Mouse (Mus musculus) C2C12 (cell line): Measurements from ENCODE around the gene Slc7a1. TPM values are rescaled to one million over a fixed set of nuclear protein-coding genes. Genes with fewer than 3 reads are reported as not detected.

Experiments used
- H3K27me3 ChIP-seq: one replicate; pipeline ENCODE4 v1.6.1; 2011; ENCODE audit not compliant: control insufficient read depth, insufficient read depth, insufficient read length
- H3K36me3 ChIP-seq: one replicate; pipeline ENCODE4 v1.6.1; 2011; ENCODE audit not compliant: control insufficient read depth, insufficient read depth
- H3K4me3 ChIP-seq: one replicate; pipeline ENCODE4 v1.5.1; 2011; ENCODE audit warnings: mild to moderate bottlenecking, control low read depth; ENCODE audit not compliant: poor library complexity, insufficient read depth, severe bottlenecking
- H3K79me2 ChIP-seq: one replicate; pipeline ENCODE4 v1.6.1; 2011; ENCODE audit not compliant: control insufficient read depth, insufficient read depth
- H3K79me3 ChIP-seq: one replicate; pipeline ENCODE4 v1.6.1; 2011; ENCODE audit warnings: low read depth, control low read depth
- H3ac ChIP-seq: one replicate; pipeline ENCODE3; 2011; ENCODE audit warnings: low read depth; ENCODE audit not compliant: control insufficient read depth, insufficient read length
- CEBPB ChIP-seq: IDR thresholded peaks from one replicate; pipeline ENCODE4 v1.6.1; 2011; ENCODE audit warnings: low read depth, mild to moderate bottlenecking, control low read depth, moderate library complexity
- CTCF ChIP-seq: IDR thresholded peaks from one replicate; pipeline ENCODE4 v1.5.1; 2011; ENCODE audit not compliant: control insufficient read depth, insufficient read depth, insufficient read length
- FOSL1 ChIP-seq: IDR thresholded peaks from one replicate; pipeline ENCODE4 v1.8.0; 2011; ENCODE audit warnings: mild to moderate bottlenecking, low read length; ENCODE audit not compliant: poor library complexity, insufficient read depth, severe bottlenecking
- MAX ChIP-seq: IDR thresholded peaks from one replicate; pipeline ENCODE4 v1.6.1; 2011; ENCODE audit warnings: mild to moderate bottlenecking, control low read depth
- MYOD1 ChIP-seq: IDR thresholded peaks from one replicate; pipeline ENCODE4 v1.6.1; 2011; ENCODE audit warnings: low read depth; ENCODE audit not compliant: control insufficient read depth, insufficient read length
- MYOG ChIP-seq: IDR thresholded peaks from one replicate; pipeline ENCODE4 v1.6.1; 2011; ENCODE audit not compliant: control insufficient read depth, insufficient read length; ENCODE audit errors: extremely low read depth
- USF1 ChIP-seq: IDR thresholded peaks from one replicate; pipeline ENCODE4 v1.6.1; 2011; ENCODE audit warnings: low read depth, mild to moderate bottlenecking, control low read depth, moderate library complexity
- polyA plus RNA-seq: library from polyadenylated mRNA; unstranded; fragments of >200 nt; fragmentation: generic; extraction: Trizol; gene quantifications from one replicate; pipeline ENCODE4 v1.2.1, GENCODE M21; 2012; ENCODE audit warnings: missing spikeins

Slc7a1 gene
- polyA plus RNA-seq, 1 experiment, result 34.6 TPM

GRCm38 (mm10) chr5:148283584-148283983 lies 116.1 kb downstream of the Slc7a1 start:
- H3ac ChIP-seq, result no peak overlapping the region
- peaks cover 4% of the 10 kb centered on the region for H3K27me3 ChIP-seq
- no peaks in the 10 kb centered on the region for H3K36me3 ChIP-seq
- no peak overlapping the region for H3K4me3 ChIP-seq
- H3K79me3 ChIP-seq, result no peaks in the 10 kb centered on the region
- TF ChIP-seq USF1 (no peak), MYOG (no peak), CTCF (no peak), CEBPB (no peak), MAX (no peak), MYOD1 (no peak), FOSL1 (no peak)
- no peaks in the 10 kb centered on the region for H3K79me2 ChIP-seq

GRCm38 (mm10) chr5:148283177-148283576 lies 116.5 kb downstream of the Slc7a1 start:
- Histone ChIP-seq H3K79me2 (no peaks in the 10 kb centered on the region), H3ac (no peak overlapping the region), H3K36me3 (no peaks in the 10 kb centered on the region), H3K79me3 (no peaks in the 10 kb centered on the region), H3K4me3 (no peak overlapping the region), H3K27me3 (peaks cover 4% of the 10 kb centered on the region)
- TF ChIP-seq CTCF (no peak), CEBPB (no peak), FOSL1 (no peak), USF1 (no peak), MYOD1 (no peak), MYOG (no peak), MAX (no peak)

GRCm38 (mm10) chr5:148282631-148283030 lies 117.1 kb downstream of the Slc7a1 start:
- Histone ChIP-seq H3K79me2 (no peaks in the 10 kb centered on the region), H3ac (no peak overlapping the region), H3K79me3 (no peaks in the 10 kb centered on the region), H3K27me3 (peaks cover 4% of the 10 kb centered on the region), H3K36me3 (no peaks in the 10 kb centered on the region), H3K4me3 (no peak overlapping the region)
- TF ChIP-seq MAX (no peak), CEBPB (no peak), MYOG (no peak), CTCF (no peak), USF1 (no peak), MYOD1 (no peak), FOSL1 (no peak)

DNA sequence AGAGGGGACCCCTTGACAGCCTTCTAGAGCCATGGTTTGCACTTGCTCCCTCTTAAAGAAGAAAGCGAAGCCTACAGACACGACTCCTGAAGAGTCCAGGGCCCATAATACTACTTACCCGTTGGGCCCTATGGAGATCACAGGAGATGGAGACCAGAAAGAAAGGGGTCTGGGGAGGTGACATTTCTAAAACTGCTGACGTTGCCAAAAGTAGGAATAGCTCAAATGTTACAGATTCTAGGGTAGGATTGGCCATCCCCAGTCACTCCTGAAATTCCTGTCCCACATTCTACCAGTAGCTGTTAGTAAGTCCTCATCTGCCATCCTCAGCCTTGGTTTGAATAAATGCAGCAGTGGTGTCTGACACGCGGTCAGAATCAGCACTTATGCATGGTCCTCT lies 117.6 kb downstream of the Slc7a1 start:
- no peaks in the 10 kb centered on the region for H3K79me2 ChIP-seq
- no peak overlapping the region for H3ac ChIP-seq
- no peak overlapping the region for H3K4me3 ChIP-seq
- H3K27me3 ChIP-seq, result peaks cover 4% of the 10 kb centered on the region
- H3K36me3 ChIP-seq, result no peaks in the 10 kb centered on the region
- no peak for TF ChIP-seq USF1
- no peaks in the 10 kb centered on the region for H3K79me3 ChIP-seq

- TF ChIP-seq MAX, result no peak
- no peak for TF ChIP-seq MYOG
- TF ChIP-seq MYOD1, result no peak
- no peak for TF ChIP-seq USF1
- no peak for TF ChIP-seq CEBPB
- no peak for TF ChIP-seq FOSL1
- TF ChIP-seq CTCF, result no peak
- Histone ChIP-seq H3ac (no peak overlapping the region), H3K79me2 (no peaks in the 10 kb centered on the region), H3K79me3 (no peaks in the 10 kb centered on the region), H3K27me3 (peaks cover 4% of the 10 kb centered on the region), H3K4me3 (no peak overlapping the region), H3K36me3 (no peaks in the 10 kb centered on the region)
Observed at GRCm38 (mm10) chr5:148280321-148280720, 119.4 kb downstream of the Slc7a1 start.

- TF ChIP-seq MAX, result no peak
- no peak for TF ChIP-seq CTCF
- TF ChIP-seq MYOD1, result no peak
- TF ChIP-seq MYOG, result no peak
- TF ChIP-seq FOSL1, result no peak
- Histone ChIP-seq H3ac (no peak overlapping the region), H3K79me2 (no peaks in the 10 kb centered on the region), H3K27me3 (peaks cover 4% of the 10 kb centered on the region), H3K79me3 (no peaks in the 10 kb centered on the region), H3K4me3 (no peak overlapping the region), H3K36me3 (no peaks in the 10 kb centered on the region)
Observed at GRCm38 (mm10) chr5:148278233-148278632, 121.5 kb downstream of the Slc7a1 start.

Other genes with a start within 250 kb of the Slc7a1 start
- gene Ubl3, start 152.9 kb upstream of the Slc7a1 start, polyA plus RNA-seq, result 19.1 TPM